14 mouse cellular contexts compared by ENCODE assay signal in the genomic region with DNA sequence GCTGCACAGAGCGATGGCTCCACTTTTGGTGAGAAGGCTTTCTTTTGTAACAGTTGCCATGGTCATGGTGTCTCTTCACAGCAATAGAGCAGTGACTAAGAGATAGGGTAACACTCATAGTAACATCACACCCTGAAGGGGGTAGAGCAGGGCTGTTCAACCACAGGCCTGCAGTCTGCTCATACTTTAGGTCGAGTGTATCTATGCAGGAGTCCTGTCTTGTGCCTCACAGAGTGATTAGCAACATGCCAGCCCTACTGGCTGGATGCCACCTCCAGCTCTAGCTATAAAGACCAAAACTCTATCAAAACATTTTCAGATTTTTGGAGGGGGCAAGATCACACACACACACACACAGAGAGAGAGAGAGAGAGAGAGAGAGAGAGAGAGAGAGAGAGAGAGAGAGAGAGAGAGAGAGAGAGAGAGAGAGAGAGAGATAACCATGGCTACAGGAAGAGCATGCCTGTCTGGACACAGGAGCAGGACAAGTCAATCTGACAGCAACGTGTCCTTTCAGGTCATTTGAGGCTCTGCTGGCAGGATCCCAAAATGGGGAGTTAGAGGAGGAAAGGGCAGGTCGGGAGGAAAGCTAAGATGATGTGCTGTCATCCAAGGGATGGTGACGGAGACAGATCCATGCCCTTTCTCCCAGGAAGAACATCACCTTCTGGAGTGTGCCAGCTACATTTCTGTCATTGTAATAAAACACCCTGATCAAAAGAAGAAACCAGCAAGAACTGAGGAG. TPM values are rescaled to one million over a fixed set of nuclear protein-coding genes. Genes with fewer than 3 reads are reported as not detected.
A peak's percentile ranks its signal among the peaks of the same experiment; 100 is the strongest.
DNase-seq lines count a peak whose midpoint lies in the region; ATAC-seq and TF ChIP-seq lines count a peak whose summit lies in the region.
"Had no signal": no experiment of that assay in that cellular context is flagged by ENCODE, and none has a peak within 500 bp of the region (broad histone marks: within the 10 kb centered on the region; RNA-seq: fewer than 3 reads in every experiment).

No protein-coding gene starts in this region.

- ATAC-seq in hindbrain, postnatal 0 days = 0 out of 2 replicates have a peak, but pooled peaks have one; percentile 53
- ATAC-seq in hindbrain, embryonic 16.5 days = no peak
- 0 out of 2 replicates have a peak, but pooled peaks have one; percentile 22 for ATAC-seq in common myeloid progenitor, adult 5-6 weeks (replicated peaks; ENCODE audit: low read depth, poor library complexity, severe bottlenecking)
- ATAC-seq in megakaryocyte progenitor cell, adult 5-6 weeks (replicated peaks; ENCODE audit: poor library complexity) = no peak
- ATAC-seq: CD4-positive, CD25-positive, alpha-beta regulatory T cell, adult 4 months; liver, postnatal 0 days had no signal

- H3K4me2 ChIP-seq in hindbrain, postnatal 0 days (ENCODE audit: low read depth, low read length) = no peak overlapping the region
- no peak overlapping the region for H3K4me2 ChIP-seq in hindbrain, embryonic 16.5 days (ENCODE audit: low read length)
- H3K4me2 ChIP-seq: embryonic facial prominence, embryonic 15.5 days; kidney, embryonic 15.5 days; limb, embryonic 15.5 days; neural tube, embryonic 13.5 days had no signal

- no peak for TF ChIP-seq CTCF in hindbrain, postnatal 0 days (IDR thresholded peaks at IDR 0.05; ENCODE audit: low read depth)

- intact Hi-C loops in heart, postnatal 36 days (cut with DNase I) = no loop called here

- no peaks in the 10 kb centered on the region for H3K4me1 ChIP-seq in hindbrain, postnatal 0 days (ENCODE audit: insufficient read depth, low read length)
- H3K4me1 ChIP-seq in hindbrain, embryonic 16.5 days (ENCODE audit: control insufficient read depth, insufficient read depth, low read depth, low read length) = no peaks in the 10 kb centered on the region
- H3K4me1 ChIP-seq: embryonic facial prominence, embryonic 15.5 days; kidney, embryonic 15.5 days; limb, embryonic 15.5 days; neural tube, embryonic 13.5 days had no signal

- H3K27me3 ChIP-seq in hindbrain, postnatal 0 days (ENCODE audit: insufficient read depth, low read length) = no peaks in the 10 kb centered on the region
- no peaks in the 10 kb centered on the region for H3K27me3 ChIP-seq in hindbrain, embryonic 16.5 days (replicated peaks; ENCODE audit: control insufficient read depth, insufficient read depth, low read length)
- H3K27me3 ChIP-seq: embryonic facial prominence, embryonic 15.5 days; kidney, embryonic 15.5 days; limb, embryonic 15.5 days; neural tube, embryonic 13.5 days had no signal

- 30% methylated on average over 5 of the region's 5 CpGs for WGBS in hindbrain, postnatal 0 days
- 47% methylated on average over 5 of the region's 5 CpGs for WGBS in hindbrain, embryonic 16.5 days

- no peak overlapping the region for H3K4me3 ChIP-seq in hindbrain, postnatal 0 days (ENCODE audit: low read length)
- H3K4me3 ChIP-seq in hindbrain, embryonic 16.5 days (ENCODE audit: low read length) = no peak overlapping the region
- H3K4me3 ChIP-seq: embryonic facial prominence, embryonic 15.5 days; kidney, embryonic 15.5 days; limb, embryonic 15.5 days; neural tube, embryonic 13.5 days had no signal

- no peaks in the 10 kb centered on the region for H3K36me3 ChIP-seq in hindbrain, postnatal 0 days (ENCODE audit: insufficient read depth, low read length)
- H3K36me3 ChIP-seq in hindbrain, embryonic 16.5 days (ENCODE audit: control insufficient read depth, insufficient read depth, low read length) = no peaks in the 10 kb centered on the region
- H3K36me3 ChIP-seq: embryonic facial prominence, embryonic 15.5 days; kidney, embryonic 15.5 days; limb, embryonic 15.5 days; neural tube, embryonic 13.5 days had no signal

- peak; percentile 50 for DNase-seq in hindbrain, postnatal 0 days (ENCODE audit: low spot score)
- DNase-seq in MN1 (ENCODE audit: low spot score) = peak; percentile 43
- peak; percentile 28 to 38 for DNase-seq in heart, postnatal 36 days
- DNase-seq in frontal cortex, postnatal 36 days (ENCODE audit: low spot score in 2 of 2) = no peak
- DNase-seq: adrenal gland, postnatal 36 days; liver, postnatal 0 days had no signal

- H3K27ac ChIP-seq in hindbrain, postnatal 0 days = no peak overlapping the region
- H3K27ac ChIP-seq in hindbrain, embryonic 16.5 days (ENCODE audit: low read depth, low read length) = no peak overlapping the region
- H3K27ac ChIP-seq: embryonic facial prominence, embryonic 15.5 days; kidney, embryonic 15.5 days; limb, embryonic 15.5 days; neural tube, embryonic 13.5 days had no signal

- H3K9me3 ChIP-seq in hindbrain, postnatal 0 days (ENCODE audit: low read length) = no peaks in the 10 kb centered on the region
- H3K9me3 ChIP-seq in hindbrain, embryonic 16.5 days (ENCODE audit: control insufficient read depth, low read length) = no peaks in the 10 kb centered on the region
- H3K9me3 ChIP-seq: kidney, embryonic 15.5 days; limb, embryonic 15.5 days; neural tube, embryonic 13.5 days had no signal

- H3K9ac ChIP-seq in hindbrain, postnatal 0 days (replicated peaks; ENCODE audit: low read length) = no peak overlapping the region
- no peak overlapping the region for H3K9ac ChIP-seq in hindbrain, embryonic 16.5 days (ENCODE audit: low read depth, low read length)
- H3K9ac ChIP-seq: embryonic facial prominence, embryonic 15.5 days; kidney, embryonic 15.5 days; limb, embryonic 15.5 days; liver, postnatal 0 days; neural tube, embryonic 13.5 days had no signal

RNA-seq across cellular contexts. Expression of gene Kcnh2, which starts 51.4 kb away (rescaled TPM):
- 55.9 and 70.5 TPM in 2 replicates for total RNA-seq in hindbrain, postnatal 0 days (2014; rRNA removed)
- 10.8 and 11.5 TPM in 2 replicates for polyA plus RNA-seq in hindbrain, postnatal 0 days (2015; fragmentation: Nextera tagmentation; extraction: Ambion mirVana)
- polyA plus RNA-seq in hindbrain, embryonic 16.5 days (2015; fragmentation: Nextera tagmentation; extraction: Ambion mirVana) = 13.0 and 14.0 TPM in 2 replicates
- 0.41 and 0.49 TPM in 2 replicates for total RNA-seq in common myeloid progenitor, adult 5-6 weeks (2017)
- total RNA-seq in heart, postnatal 36 days (2021) = 10 to 100 TPM; 56.3 to 72.6 TPM
- total RNA-seq in megakaryocyte progenitor cell, adult 5-6 weeks (2015) = not detected in 2 replicates
- total RNA-seq in megakaryocyte progenitor cell, adult 5-6 weeks (2017) = 0.12 TPM in 1 of 2 replicates, not detected in the other

Comparison
In these comparisons a context has a peak if more than half of its experiments do, and no peak if none do; other contexts are left out.
1. ATAC-seq: peak in hindbrain, postnatal 0 days (single experiment) and common myeloid progenitor, adult 5-6 weeks (single experiment); none in hindbrain, embryonic 16.5 days (single experiment) and megakaryocyte progenitor cell, adult 5-6 weeks (single experiment).
2. DNase-seq: peak in hindbrain, postnatal 0 days (single experiment), MN1 (single experiment) and heart, postnatal 36 days (2 of 2); none in frontal cortex, postnatal 36 days (0 of 2).
3. RNA of gene Kcnh2, which starts 51.4 kb away (total RNA-seq): 56.3 to 72.6 TPM in heart, postnatal 36 days and 55.9 to 70.5 TPM in hindbrain, postnatal 0 days; 0.41 to 0.49 TPM in common myeloid progenitor, adult 5-6 weeks and 0.12 TPM in megakaryocyte progenitor cell, adult 5-6 weeks; every median in the first group is over 10 times any median in the second.